Comparison of ENCODE assay signal across 10 mouse cellular contexts in genomic region chr11:85850233-85850632, GRCm38 (mm10). TPM values are rescaled to one million over a fixed set of nuclear protein-coding genes. Genes with fewer than 3 reads are reported as not detected.
DNase-seq lines count a peak whose midpoint lies in the region; ATAC-seq and TF ChIP-seq lines count a peak whose summit lies in the region.
"Had no signal": no experiment of that assay in that cellular context is flagged by ENCODE, and none has a peak within 500 bp of the region (broad histone marks: within the 10 kb centered on the region; RNA-seq: fewer than 3 reads in every experiment).

Gene Gm11444, minus strand, starts transcription at chr11:85850333.

- no peak for ATAC-seq in lung, postnatal 0 days
- ATAC-seq in hindbrain, postnatal 0 days: no peak

- H3K27me3 ChIP-seq in lung, postnatal 0 days (replicated peaks; ENCODE audit: insufficient read depth, low read length): no peaks in the 10 kb centered on the region
- peaks cover 7% of the 10 kb centered on the region for H3K27me3 ChIP-seq in hindbrain, postnatal 0 days (ENCODE audit: insufficient read depth, low read length)
- H3K27me3 ChIP-seq in myocyte (ENCODE audit: control insufficient read depth, insufficient read depth, insufficient read length): no peaks in the 10 kb centered on the region

- H3K4me1 ChIP-seq in lung, postnatal 0 days (ENCODE audit: insufficient read depth, low read depth, low read length): no peaks in the 10 kb centered on the region
- peaks cover 4% of the 10 kb centered on the region; the same call in 1 of the 2 replicates for H3K4me1 ChIP-seq in lung, adult 2 months (ENCODE audit: control insufficient read depth, insufficient read depth, low read length)
- H3K4me1 ChIP-seq in hindbrain, postnatal 0 days (ENCODE audit: insufficient read depth, low read length): no peaks in the 10 kb centered on the region

- intact Hi-C loops in gastrocnemius, adult 2 months (cut with DNase I): no loop called here

- H3ac ChIP-seq in myocyte (ENCODE audit: control insufficient read depth, insufficient read length): no peak within 1 kb of the TSS

- no peaks in the 10 kb centered on the region for H3K79me2 ChIP-seq in myocyte (ENCODE audit: control insufficient read depth, insufficient read depth)

- no peak for TF ChIP-seq POLR2A in lung, adult 2 months (IDR thresholded peaks at IDR 0.05; ENCODE audit: borderline replicate concordance, extremely low read depth, low read depth, low read length)
- TF ChIP-seq POLR2A in myocyte (IDR thresholded peaks at IDR 0.05; ENCODE audit: insufficient read length, low read depth): no peak

- no peak within 1 kb of the TSS for H3K27ac ChIP-seq in gastrocnemius, adult 2 months
- H3K27ac ChIP-seq in lung, postnatal 0 days (ENCODE audit: low read length): peak within 1 kb of the TSS; percentile 9; the same call in 1 of the 2 replicates
- H3K27ac ChIP-seq in hindbrain, postnatal 0 days: no peak within 1 kb of the TSS

- TF ChIP-seq CTCF in gastrocnemius, adult 2 months (IDR thresholded peaks at IDR 0.05): no peak
- TF ChIP-seq CTCF in lung, postnatal 0 days (IDR thresholded peaks at IDR 0.05): no peak
- TF ChIP-seq CTCF in lung, adult 2 months (IDR thresholded peaks at IDR 0.05; ENCODE audit: insufficient read depth, low read length): no peak
- TF ChIP-seq CTCF in hindbrain, postnatal 0 days (IDR thresholded peaks at IDR 0.05; ENCODE audit: low read depth): no peak

- no peaks in the 10 kb centered on the region for H3K9me3 ChIP-seq in lung, postnatal 0 days (ENCODE audit: low read length)
- H3K9me3 ChIP-seq in hindbrain, postnatal 0 days (ENCODE audit: low read length): no peaks in the 10 kb centered on the region

- WGBS in lung, postnatal 0 days: 85% methylated on average over 6 of the region's 6 CpGs
- WGBS in lung, adult 2 months: 89% methylated on average over 6 of the region's 6 CpGs
- WGBS in hindbrain, postnatal 0 days: 78% methylated on average over 6 of the region's 6 CpGs

- H3K36me3 ChIP-seq in lung, postnatal 0 days (ENCODE audit: insufficient read depth, low read length): no peaks in the 10 kb centered on the region
- no peaks in the 10 kb centered on the region for H3K36me3 ChIP-seq in hindbrain, postnatal 0 days (ENCODE audit: insufficient read depth, low read length)
- H3K36me3 ChIP-seq in myocyte (ENCODE audit: control insufficient read depth, insufficient read depth): no peaks in the 10 kb centered on the region

- peak within 1 kb of the TSS; percentile 66 for H3K4me3 ChIP-seq in gastrocnemius, adult 2 months
- no peak within 1 kb of the TSS for H3K4me3 ChIP-seq in lung, postnatal 0 days (ENCODE audit: low read depth, low read length)
- H3K4me3 ChIP-seq in lung, adult 2 months (replicated peaks; ENCODE audit: extremely low read depth, low read depth, low read length): no peak within 1 kb of the TSS
- H3K4me3 ChIP-seq in hindbrain, postnatal 0 days (ENCODE audit: low read length): no peak within 1 kb of the TSS
- no peak within 1 kb of the TSS for H3K4me3 ChIP-seq in myocyte

- H3K9ac ChIP-seq in lung, postnatal 0 days (replicated peaks; ENCODE audit: low read depth): no peak within 1 kb of the TSS
- no peak within 1 kb of the TSS for H3K9ac ChIP-seq in hindbrain, postnatal 0 days (replicated peaks; ENCODE audit: low read length)

- no peak for TF ChIP-seq EP300 in lung, postnatal 0 days (IDR thresholded peaks at IDR 0.05)

- no peak within 1 kb of the TSS for H3K4me2 ChIP-seq in lung, postnatal 0 days (replicated peaks; ENCODE audit: low read depth, low read length)
- peak within 1 kb of the TSS; percentile 58 for H3K4me2 ChIP-seq in hindbrain, postnatal 0 days (ENCODE audit: low read depth, low read length)
- H3K4me2 ChIP-seq in myocyte (ENCODE audit: low read depth): peak within 1 kb of the TSS; percentile 78

- no peak for DNase-seq in gastrocnemius, adult 2 months
- no peak for DNase-seq in gastrocnemius, postnatal 4 days (ENCODE audit: low spot score in 2 of 2)
- no peak for DNase-seq in lung, postnatal 0 days (ENCODE audit: low spot score)
- DNase-seq in lung, adult 2 months: no peak
- DNase-seq in hindbrain, postnatal 0 days (ENCODE audit: low spot score): no peak
- DNase-seq in urinary bladder, adult 18-20 months (ENCODE audit: low spot score in 2 of 2): no peak
- no peak for DNase-seq in left cerebral cortex, adult 9 months (ENCODE audit: low spot score in 2 of 2)
- DNase-seq: cerebellum, adult 9-10 months had no signal

TF ChIP-seq in myocyte, 11 proteins besides CTCF, POLR2A, EP300 and RAD21:
- TF ChIP-seq MYOD1 (IDR thresholded peaks at IDR 0.05; ENCODE audit: control insufficient read depth in 1 of 3, insufficient read length in 2 of 3, low read depth in 2 of 3) (no peak), REST (IDR thresholded peaks at IDR 0.05; ENCODE audit: insufficient read depth, insufficient read length) (no peak), TCF12 (IDR thresholded peaks at IDR 0.05; ENCODE audit: insufficient read depth, poor library complexity, severe bottlenecking) (no peak), USF1 (IDR thresholded peaks at IDR 0.05; ENCODE audit: low read depth) (no peak), MYOG (IDR thresholded peaks at IDR 0.05; ENCODE audit: control insufficient read depth in 1 of 3, insufficient read depth in 1 of 3, insufficient read length in 2 of 3, low read depth in 2 of 3) (no peak), SRF (IDR thresholded peaks at IDR 0.05; ENCODE audit: control insufficient read depth, insufficient read length, low read depth) (no peak), E2F4 (IDR thresholded peaks at IDR 0.05; ENCODE audit: insufficient read depth) (no peak), TCF3 (IDR thresholded peaks at IDR 0.05; ENCODE audit: insufficient read length, low read depth) (no peak), MAX (IDR thresholded peaks at IDR 0.05; ENCODE audit: low read depth) (no peak), CEBPB (IDR thresholded peaks at IDR 0.05; ENCODE audit: insufficient read depth, poor library complexity, severe bottlenecking) (no peak), POLR2AphosphoS2 (IDR thresholded peaks at IDR 0.05; ENCODE audit: insufficient read length, low read depth) (no peak)

RNA-seq across cellular contexts. Expression of gene Gm11444, which starts in this region (rescaled TPM):
- total RNA-seq in gastrocnemius, adult 2 months (2021): not detected
- total RNA-seq in gastrocnemius, postnatal 4 days (2021): not detected
- not detected in 2 replicates for polyA plus RNA-seq in lung, postnatal 0 days (2015; fragmentation: Nextera tagmentation; extraction: Ambion mirVana)
- polyA plus RNA-seq in lung, adult 2 months (2012; rRNA removed): not detected in 2 replicates
- not detected in 2 replicates for total RNA-seq in hindbrain, postnatal 0 days (2014; rRNA removed)
- not detected in 2 replicates for polyA plus RNA-seq in hindbrain, postnatal 0 days (2015; fragmentation: Nextera tagmentation; extraction: Ambion mirVana)
- polyA plus RNA-seq in myocyte (2012; fragmentation: generic; extraction: Trizol): not detected
- total RNA-seq: adrenal gland, postnatal 10 days had no signal
